ENCODE assay signal across 44 mouse cellular contexts in the genomic region with DNA sequence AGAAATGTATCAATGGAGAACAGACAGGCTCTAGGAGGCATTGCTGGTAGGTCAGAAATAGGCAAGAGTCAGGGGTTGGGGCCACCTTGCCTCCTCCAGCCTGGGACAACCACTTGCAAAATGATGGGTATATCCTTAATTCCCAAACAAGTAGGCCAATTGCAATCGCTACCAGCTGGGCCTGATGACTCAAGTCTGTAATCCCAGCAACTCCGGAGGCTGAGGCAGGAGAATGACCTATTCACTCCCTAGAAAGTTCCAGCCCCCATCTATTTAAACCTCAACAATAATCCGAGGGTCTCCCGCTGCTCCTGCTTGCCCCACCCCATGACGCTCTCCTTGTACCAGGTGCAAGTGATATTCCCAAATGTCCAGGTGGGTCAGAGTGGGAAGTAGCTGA. TPM values are rescaled to one million over a fixed set of nuclear protein-coding genes. Genes with fewer than 3 reads are reported as not detected.
"Had no signal": no experiment of that assay in that cellular context is flagged by ENCODE, and none has a peak within 500 bp of the region (broad histone marks: within the 10 kb centered on the region; RNA-seq: fewer than 3 reads in every experiment).

A gene (plus strand): TSS at position 301 of the 400 bp plus-strand sequence.

- H3K27me3 ChIP-seq: heart, embryonic 12.5 days; heart, embryonic 13.5 days; heart, embryonic 15.5 days; hindbrain, embryonic 12.5 days; hindbrain, embryonic 13.5 days; hindbrain, embryonic 15.5 days; intestine, embryonic 15.5 days; kidney, embryonic 15.5 days had no signal

- H3K4me1 ChIP-seq: hindbrain, embryonic 10.5 days; hindbrain, embryonic 12.5 days; hindbrain, embryonic 13.5 days; hindbrain, embryonic 15.5 days; intestine, embryonic 15.5 days; kidney, embryonic 15.5 days had no signal

- H3K4me3 ChIP-seq: heart, embryonic 12.5 days; heart, embryonic 13.5 days; heart, embryonic 15.5 days; hindbrain, embryonic 10.5 days; hindbrain, embryonic 12.5 days; hindbrain, embryonic 13.5 days; hindbrain, embryonic 15.5 days; intestine, embryonic 15.5 days; kidney, embryonic 15.5 days; layer of hippocampus, adult 2 months; left cerebral cortex, adult 2 months had no signal

- H3K36me3 ChIP-seq: intestine, embryonic 15.5 days had no signal

- H3K27ac ChIP-seq: heart, embryonic 13.5 days; heart, embryonic 15.5 days; hindbrain, embryonic 10.5 days; hindbrain, embryonic 12.5 days; hindbrain, embryonic 13.5 days; hindbrain, embryonic 14.5 days; hindbrain, embryonic 15.5 days; hindbrain, postnatal 0 days; intestine, embryonic 15.5 days; kidney, embryonic 15.5 days; kidney, postnatal 0 days; layer of hippocampus, adult 2 months; left cerebral cortex, adult 2 months had no signal

- H3K9ac ChIP-seq: heart, embryonic 12.5 days; heart, embryonic 13.5 days; heart, embryonic 15.5 days; hindbrain, embryonic 12.5 days; hindbrain, embryonic 13.5 days; hindbrain, embryonic 14.5 days; hindbrain, embryonic 15.5 days; intestine, embryonic 15.5 days; kidney, embryonic 15.5 days had no signal

- H3K9me3 ChIP-seq: heart, embryonic 12.5 days; heart, embryonic 13.5 days; heart, embryonic 15.5 days; hindbrain, embryonic 10.5 days; hindbrain, embryonic 12.5 days; hindbrain, embryonic 13.5 days; hindbrain, embryonic 15.5 days; intestine, embryonic 15.5 days; kidney, embryonic 15.5 days had no signal

- ATAC-seq: hindbrain, embryonic 16.5 days; hindbrain, postnatal 0 days; inflammation-experienced regulatory T-cells, adult 6 months; intestine, embryonic 15.5 days; intestine, embryonic 16.5 days; intestine, postnatal 0 days had no signal

- H3K4me2 ChIP-seq: heart, embryonic 12.5 days; heart, embryonic 13.5 days; heart, embryonic 15.5 days; hindbrain, embryonic 12.5 days; hindbrain, embryonic 13.5 days; hindbrain, embryonic 14.5 days; hindbrain, embryonic 15.5 days; intestine, embryonic 15.5 days; kidney, embryonic 15.5 days had no signal

- DNase-seq: heart, postnatal 10 days; heart, postnatal 14 days; heart, postnatal 36 days; heart, postnatal 4 days; kidney, adult 11 months; kidney, adult 18-20 months; kidney, adult 2 months; kidney, adult 8-10 months; kidney, adult 9 months; kidney, postnatal 10 days; kidney, postnatal 14 days; kidney, postnatal 25 days; kidney, postnatal 36 days; kidney, postnatal 4 days; layer of hippocampus, postnatal 36 days had no signal

RNA-seq across cellular contexts. Expression of the gene that starts here (rescaled TPM):
- total RNA-seq: heart, postnatal 10 days; heart, postnatal 14 days; heart, postnatal 25 days; heart, postnatal 36 days; hematopoietic stem cell, adult 5-6 weeks; layer of hippocampus, adult 18-20 months; layer of hippocampus, adult 2 months; left cerebral cortex, adult 18-20 months; left cerebral cortex, adult 2 months had no signal
- polyA plus RNA-seq: heart, embryonic 12.5 days; heart, embryonic 13.5 days; heart, embryonic 14.5 days; heart, embryonic 15.5 days; heart, embryonic 16.5 days; heart, postnatal 0 days; hindbrain, embryonic 10.5 days; hindbrain, embryonic 12.5 days; hindbrain, embryonic 13.5 days; hindbrain, embryonic 14.5 days; hindbrain, embryonic 15.5 days; hindbrain, embryonic 16.5 days; hindbrain, postnatal 0 days; inflammation-experienced regulatory T-cells, adult 6 months; intestine, embryonic 14.5 days; intestine, embryonic 15.5 days; intestine, embryonic 16.5 days; intestine, postnatal 0 days; kidney, embryonic 14.5 days; kidney, embryonic 15.5 days; kidney, embryonic 16.5 days; kidney, postnatal 0 days; large intestine, adult 2 months had no signal
